Mouse (Mus musculus) left cerebral cortex, adult 18-20 months (tissue): ENCODE measurements around the gene Ntmt1. TPM values are rescaled to one million over a fixed set of nuclear protein-coding genes. Genes with fewer than 3 reads are reported as not detected.

ENCODE experiments used
- DNase-seq, 2 experiments: peaks; one replicate each; pipeline ENCODE4 v3.0.0; 2021 to 2022; ENCODE audit warnings: low spot score in 2 of 2, mixed read lengths in 1 of 2
- total RNA-seq, 2 experiments: library from RNA; stranded (reverse); gene quantifications; 2 replicates each; pipeline ENCODE4 v1.2.3; 2021

The Ntmt1 gene
- total RNA-seq, 2 experiments from 2014 or later: 32.9 to 34.1 TPM

DNA sequence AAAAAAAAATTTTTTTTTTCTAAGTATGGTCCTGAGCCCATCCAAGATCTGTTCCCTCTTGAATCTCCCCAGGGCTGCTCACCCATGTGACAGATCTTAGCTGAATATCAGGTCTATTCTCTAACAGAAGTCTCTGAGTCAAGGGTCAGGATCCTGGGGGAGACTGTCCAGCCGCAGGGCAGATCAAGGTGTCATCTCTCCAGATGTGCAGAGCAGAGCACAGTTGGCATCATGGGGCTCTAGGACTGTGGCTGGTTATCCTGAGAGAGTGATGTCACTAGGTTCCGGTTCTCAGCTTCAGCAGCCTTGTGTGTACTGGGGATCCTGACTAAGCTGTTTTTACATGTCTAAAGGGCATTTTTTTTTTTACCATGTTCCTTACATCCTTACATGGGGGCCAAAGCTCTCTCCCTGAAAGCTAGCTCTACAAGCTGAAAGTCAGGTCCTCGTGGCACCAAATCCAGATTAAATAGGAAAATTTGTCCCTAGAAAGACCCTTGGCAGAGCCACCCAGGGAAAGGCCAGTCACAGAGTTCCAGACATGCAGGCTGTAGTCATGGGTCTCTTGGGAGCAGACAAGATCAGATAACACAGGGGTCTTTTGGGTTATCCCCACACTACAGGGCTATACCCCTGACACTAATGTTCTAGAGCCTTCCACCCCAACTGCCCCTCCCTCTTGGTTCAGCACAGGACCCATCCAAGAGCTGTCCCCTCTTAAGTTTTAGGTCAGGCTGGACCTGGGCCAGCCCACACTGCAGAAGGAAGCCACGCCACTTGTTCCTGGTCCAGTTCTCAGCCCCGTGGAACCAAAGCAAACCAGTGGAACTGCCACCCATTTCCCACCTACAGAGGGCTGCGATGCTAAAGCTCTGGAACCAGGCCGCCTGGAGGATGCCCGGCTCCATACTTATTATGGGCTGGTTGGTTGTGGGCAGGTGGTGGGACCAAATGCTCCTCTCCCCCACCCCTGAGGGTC is 25.0 kb upstream of the Ntmt1 start:
- DNase-seq: no peak

DNA sequence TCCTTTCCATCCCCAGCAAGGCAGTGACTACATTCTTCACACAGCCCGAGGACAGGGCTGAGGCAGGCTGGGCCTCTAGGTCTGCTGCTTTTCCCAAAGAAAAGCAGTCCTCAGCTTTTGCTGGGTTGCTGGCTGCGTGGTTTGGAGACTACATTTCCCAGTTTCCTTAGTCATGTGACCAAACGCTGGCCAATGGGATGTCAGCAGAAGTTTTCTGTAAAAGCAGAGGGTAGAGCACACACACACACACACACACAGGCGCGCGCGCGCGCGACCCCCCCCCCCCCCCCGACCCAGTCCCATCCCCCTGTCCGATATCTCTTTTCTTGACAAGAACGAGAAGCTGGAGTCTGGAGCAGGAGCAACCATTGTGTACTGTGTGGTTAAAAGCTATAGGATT is 24.3 kb upstream of the Ntmt1 start:
- DNase-seq: peak; percentile 71 to 79

DNA sequence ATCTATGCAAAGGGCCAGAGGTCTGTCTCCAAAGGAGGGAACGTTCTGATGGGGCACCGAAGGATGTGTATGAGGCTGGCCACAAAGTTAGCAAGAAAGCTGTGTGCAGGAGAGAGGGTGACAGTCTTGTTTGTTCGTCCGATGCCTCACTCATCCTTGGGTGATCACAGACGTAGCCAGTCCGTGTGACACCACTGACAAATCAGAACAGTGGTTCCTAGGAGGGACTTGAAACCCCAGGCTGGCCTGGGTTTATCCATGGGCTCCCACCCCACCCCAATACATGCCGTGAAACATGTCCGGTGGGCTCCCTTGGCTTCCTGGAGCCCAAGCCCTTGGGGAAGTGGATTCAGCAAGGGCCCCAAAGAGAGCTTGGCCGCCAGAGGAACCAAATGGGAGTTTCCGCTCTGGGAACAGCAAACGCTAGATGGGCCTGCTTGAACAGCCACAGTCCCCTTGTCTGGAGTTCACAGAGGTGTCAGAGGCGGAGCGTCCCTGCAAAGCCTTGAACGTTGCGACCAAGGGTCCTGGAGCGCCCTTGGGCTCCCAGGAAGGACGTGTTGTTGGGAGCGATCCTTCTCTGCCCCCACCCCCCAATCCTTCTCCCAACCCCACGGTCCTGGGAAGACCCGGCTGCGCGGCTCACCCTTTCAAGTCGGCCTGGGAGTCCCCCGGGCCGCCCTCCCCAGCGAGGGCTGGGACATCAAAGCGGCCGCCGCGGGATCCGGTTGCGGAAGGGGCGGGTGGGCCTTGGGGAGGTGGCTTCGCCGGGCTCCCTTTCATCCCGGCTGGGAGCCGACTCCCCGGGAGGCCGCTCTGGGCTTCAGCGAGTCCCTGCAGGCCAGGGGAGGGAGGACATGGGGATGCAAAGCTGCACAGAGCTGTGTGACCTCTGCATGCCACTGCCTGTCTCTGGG is 23.3 kb upstream of the Ntmt1 start:
- DNase-seq: no peak

DNA sequence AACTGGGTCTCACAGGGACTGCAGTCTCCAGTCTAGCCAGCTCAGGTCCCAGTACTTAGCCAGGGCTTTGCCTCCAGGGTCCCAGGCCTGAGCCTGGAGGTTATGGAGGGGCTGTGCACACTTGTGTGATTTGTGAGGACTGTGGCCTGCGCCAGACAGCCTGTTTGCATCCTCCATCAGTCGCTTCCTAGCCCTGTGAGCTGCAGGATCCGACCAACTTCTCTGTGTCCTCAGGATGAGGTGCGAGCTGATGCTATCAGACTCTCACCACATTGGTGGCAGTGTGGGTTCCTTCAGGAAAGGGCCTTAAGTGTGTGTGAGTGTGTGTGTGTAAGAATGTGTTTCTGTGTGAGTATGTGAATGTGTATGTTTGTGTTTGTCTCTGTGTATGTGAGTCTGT is 20.2 kb upstream of the Ntmt1 start:
- no peak for DNase-seq

DNA sequence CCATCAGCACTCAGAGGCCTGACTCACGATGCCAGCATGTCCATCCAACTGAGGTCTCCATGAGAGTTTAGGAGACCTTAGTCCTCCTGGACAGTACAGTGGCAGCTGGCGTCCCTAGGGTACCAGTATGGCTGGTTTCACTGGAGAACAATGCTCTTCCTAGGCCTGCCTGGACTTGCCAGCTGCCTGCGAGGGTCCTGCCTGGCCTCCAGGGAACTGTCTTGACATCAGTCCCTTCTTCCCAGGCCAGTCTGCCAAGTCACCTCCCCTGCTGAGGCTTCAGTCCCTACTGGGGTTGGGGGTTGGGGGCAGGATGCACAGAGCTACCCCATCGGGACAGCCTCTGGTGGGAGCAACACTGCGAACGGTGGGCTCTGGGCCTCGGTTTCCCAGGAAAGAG is 15.6 kb upstream of the Ntmt1 start:
- no peak for DNase-seq

DNA sequence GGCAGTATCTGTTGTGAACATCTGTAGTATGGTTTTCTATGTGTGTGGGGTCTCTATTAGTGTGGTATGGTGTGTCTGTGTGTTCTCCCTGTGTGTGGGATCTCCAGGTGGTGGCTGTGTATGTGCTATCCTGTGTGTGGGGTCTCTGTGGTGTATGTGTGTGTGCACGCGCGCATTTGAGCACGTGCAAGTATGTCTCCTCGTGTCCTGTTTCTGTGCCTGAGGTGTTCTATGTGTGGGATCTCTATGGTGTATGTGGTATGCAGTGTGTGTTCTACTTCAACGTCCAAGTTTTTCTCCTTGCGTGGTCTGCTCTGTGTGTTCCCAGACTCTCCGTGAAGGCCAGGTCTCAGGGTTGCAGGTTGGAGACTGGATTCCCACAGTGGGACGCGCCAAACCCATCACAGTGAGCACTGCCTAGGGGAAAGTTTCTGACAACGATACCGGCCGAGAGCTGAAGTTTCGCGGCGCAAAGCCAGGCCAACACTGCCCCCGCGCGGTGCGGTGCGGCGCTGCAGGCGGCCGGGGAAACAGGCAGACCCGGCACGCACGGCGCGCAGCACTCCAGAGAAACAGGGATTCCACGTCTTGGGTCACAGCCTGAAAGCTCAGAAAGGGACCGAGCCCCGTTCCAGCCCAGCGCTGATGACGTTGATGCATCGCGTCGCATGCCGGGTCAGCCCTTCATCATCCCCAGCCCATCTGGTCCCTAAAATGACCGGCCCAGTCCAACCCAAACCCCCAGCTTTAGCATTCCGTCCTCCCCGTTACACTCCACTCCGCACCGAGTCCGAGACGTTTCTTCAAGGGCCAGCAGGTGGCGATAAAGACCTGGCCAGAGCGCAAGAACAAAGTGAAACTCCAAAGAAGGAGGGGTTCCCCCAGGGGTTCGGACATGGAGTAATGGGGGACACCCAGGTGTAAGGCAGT is 13.2 kb upstream of the Ntmt1 start:
- DNase-seq: peak; percentile 98 to 99

DNA sequence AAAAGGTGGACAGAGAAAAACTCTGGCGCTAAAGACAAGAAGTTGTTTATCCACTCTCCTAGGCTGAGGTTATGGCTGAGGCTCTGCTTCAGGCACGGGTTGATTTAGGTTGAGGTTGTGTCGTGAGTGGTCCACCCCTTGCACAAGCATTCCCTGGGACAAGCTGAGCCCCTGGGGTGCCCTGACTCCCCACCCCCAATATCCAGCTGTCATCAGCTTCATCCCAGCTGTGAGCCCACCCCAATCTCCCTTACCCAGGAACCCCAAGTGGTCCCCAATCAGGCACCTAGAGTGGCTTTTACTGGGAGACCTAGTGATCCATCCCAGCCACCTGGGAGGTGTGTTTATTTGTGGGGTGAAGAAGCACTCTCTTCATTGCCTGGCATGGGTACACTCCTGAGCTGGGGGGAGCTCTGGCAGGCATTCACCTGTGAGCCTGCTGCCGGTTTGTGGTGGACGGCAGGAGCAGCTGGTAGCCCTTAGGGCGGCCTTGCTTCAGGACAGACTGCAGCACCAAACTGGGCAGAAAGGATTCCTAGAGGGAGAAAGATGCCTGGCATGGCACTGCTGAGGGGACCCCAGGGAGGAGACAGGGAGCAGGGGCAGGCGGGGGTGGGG is 12.2 kb upstream of the Ntmt1 start:
- DNase-seq: no peak

DNA sequence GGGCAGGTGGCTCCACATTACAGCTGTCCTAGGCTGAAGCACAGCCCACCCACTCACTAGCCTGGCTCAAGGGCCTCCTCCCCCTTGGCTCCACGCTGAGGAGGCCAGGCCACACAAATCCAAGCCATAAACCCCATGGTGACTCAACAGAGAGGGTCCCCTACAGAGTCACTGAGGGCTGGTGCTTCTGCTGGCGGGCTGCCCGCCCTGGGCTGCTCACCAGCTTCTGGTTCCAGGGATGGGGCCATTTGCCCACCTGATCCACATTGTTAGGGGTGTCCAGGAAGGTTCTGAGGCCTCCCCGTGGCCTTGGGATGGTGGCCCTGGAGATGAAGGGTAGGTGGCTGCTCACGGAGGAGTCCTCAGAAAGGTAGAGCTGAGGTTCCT is 11.7 kb upstream of the Ntmt1 start:
- DNase-seq: no peak

DNA sequence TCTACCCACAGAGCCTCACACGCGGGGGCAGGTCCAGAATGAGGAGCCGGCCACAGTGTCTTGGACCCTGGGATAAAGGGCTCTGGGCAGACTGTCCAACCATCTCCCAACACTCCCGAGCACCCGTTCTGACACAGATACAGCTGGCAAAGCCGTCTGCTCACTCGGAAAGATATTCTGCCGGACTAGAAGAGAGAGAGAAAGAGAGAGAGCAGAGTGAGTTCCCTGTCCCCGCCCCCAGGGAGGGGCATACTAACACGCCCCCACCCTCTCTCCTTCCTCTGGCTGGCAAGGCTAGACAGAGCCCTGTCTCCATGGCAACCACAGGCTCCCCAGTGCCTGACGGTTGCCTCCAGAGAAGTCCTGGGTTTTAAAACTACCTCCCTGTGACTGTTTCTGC is 11.2 kb upstream of the Ntmt1 start:
- DNase-seq: peak; percentile 87 to 89

DNA sequence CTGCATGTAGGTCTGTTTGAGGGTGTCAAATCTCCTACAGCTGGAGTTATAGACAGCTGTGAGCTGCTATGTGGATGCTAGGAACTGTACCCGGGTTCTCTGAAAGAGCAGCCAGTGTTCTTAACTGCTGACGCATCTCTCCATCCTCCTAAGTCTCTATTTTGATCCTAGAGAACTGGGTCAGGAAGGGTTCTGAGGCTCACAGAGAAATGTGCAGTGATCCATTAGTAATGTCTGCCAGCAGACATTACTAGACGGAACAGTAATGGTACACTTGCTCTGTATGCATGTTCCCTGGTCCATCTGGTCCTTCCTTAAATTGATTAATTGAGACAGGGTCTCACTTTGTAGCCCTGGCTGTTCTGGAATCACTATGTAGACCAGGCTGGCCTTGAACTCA is 8.2 kb upstream of the Ntmt1 start:
- DNase-seq: no peak

DNA sequence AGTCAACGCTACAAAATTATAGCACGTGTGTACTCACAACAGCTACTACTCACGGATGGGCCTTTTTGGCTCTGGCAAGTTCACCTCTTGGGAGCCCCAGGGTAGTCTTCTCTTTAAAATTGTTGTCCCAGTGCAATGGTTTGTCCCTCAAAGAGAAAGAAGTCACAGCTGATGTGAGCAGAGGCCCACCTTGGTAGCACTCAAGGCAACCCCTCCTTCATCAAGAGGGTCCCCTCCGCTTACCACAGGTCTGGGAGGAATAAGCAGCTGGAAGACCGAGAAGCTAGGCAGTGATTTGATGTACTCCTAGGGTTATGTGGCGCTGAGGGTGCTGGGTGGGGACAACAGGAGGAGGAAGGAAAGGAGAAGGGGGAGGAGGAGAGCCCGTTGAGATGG is 7.0 kb upstream of the Ntmt1 start:
- DNase-seq: no peak

DNA sequence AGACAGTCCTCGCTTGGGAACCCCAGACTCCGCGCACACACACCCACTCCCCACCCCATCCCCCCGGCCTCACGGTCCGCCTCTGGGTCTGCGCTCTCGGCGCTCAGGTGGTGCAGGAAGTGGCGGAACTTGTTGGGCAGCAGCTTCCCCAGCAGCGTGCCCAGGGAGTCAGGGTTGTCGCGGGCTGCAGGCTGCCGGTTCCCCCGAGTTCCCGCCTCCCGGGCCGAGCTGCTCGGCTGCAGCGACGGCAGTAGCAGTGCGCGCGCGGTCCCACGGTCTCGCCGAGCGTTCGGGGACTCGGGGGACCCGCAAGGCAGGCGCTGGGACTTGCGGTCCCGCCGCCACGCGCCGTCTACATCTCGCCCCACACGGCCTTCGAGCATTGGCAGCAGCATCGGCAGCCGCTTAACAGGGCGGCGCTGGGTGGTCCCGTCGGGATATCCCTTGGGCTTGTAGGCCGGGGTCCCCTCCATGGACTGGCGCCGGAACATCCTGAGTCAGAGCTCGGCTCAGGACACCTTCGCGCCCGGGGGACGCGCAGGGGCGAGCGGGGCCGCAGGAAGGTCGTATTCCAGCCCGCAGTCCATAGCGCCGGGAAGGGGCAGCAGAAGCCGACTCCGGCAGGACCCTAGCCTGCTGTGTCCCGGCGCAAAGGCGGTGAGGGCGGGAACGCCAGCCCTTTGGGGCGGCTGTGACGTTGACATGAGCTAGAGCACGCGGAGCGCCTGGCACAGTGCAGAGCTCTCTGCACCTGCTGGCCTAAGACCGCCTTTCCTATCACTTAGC is 6.4 kb upstream of the Ntmt1 start:
- DNase-seq: peak; percentile 33 to 40

DNA sequence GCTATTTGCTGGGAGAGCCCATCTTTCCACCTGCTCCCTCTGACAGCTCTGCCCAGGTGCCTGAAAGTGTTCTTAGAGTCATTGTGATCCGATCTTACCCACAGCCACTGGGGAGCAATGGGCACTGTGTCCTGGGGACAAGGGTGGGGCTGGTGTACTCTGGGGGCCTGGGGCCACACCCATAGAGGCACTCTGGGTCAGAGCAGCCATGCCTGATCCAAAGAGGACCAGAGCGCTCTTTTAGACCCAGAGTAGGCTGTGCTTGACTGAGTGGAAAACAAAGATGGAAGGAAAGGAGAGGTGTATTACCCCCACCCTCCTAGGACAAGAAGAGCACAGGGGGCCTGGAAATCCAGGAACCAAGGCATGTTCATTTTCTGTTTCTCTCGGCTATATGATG is 4.0 kb upstream of the Ntmt1 start, which contains the start of gene 1700001O22Rik:
Gene 1700001O22Rik (minus strand): TSS at position 58 of the 400 bp plus-strand sequence.
- DNase-seq: no peak

DNA sequence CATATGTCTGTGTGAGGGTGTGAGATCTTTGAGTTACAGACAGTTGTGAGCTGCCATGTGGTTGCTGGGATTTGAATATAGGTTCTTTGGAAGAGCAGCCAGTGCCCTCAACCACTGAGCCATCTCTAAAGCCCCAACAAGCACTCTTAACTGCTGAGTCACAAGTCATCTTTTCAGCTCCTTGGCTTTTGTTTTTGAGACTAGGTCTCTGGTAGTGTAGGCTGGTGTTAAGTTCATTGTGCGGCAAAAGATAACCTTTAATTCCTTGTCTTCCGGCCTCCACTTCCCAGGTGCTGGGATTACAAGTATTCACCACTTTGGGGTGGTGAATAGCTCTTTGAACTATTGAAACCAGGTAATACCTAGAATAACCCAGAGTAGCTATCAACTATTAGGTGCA is 1.6 kb upstream of the Ntmt1 start:
- DNase-seq: no peak

DNA sequence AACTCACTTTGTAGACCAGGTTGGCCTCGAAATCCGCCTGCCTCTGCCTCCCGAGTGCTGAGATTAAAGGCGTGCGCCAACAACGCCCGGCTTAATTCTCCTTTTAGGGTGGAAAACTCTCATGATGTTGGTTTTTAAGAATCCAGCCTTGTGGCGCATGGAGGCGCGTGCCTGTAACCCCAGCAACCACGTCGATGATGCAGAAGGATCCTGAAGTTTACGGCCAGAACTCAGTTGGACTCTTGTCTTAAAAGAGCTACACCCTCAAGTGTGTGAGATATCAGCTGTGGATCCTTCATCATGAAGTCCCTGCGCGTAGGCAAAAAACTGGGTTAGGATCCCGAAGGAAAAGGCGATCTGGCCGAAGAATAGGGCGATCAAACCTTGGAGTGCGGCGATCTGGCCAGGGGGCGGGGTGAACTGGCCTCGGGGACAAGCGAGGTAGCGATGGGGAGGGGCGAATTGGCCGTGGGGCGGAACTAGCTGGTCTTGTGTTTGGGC is 429 bp upstream of the Ntmt1 start:
- DNase-seq: no peak

DNA sequence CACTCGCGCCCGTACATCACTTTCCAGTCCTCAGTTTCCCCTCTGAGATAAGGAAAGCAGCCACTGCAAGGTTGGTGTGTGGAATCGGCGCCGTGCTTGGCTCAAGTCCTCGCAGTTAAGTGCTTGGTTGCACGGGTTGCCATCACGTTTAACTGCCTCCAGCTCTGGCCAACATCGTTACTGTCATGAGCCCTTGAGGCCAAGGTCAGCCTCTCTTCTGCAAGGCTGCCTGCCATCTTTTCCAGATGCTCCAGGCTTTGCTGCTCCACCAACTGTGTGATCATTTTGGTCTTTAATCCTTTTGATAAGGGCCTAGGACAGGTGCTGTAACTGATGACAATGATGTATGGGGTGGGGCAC is 650 bp downstream of the Ntmt1 start:
- DNase-seq: no peak

DNA sequence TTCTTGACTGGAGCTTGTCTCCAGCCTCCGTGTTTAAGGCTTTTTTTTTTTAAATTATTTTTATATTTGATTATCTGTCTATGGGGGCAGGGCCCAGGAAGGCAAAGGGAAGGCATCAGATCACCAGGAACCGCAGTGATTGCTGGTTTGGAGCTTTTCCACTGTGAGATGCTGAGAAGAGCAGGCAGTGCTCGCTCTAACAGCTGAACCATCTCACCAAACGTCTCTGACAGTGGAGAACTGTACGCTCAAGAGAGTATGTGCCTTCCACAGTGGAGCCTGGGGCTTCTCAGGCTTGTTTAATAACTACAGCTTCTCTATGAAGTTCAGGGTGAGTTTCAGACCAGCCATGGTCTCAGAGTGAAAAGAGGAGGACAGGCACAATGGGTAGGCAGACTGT is 1.9 kb downstream of the Ntmt1 start:
- DNase-seq: no peak

DNA sequence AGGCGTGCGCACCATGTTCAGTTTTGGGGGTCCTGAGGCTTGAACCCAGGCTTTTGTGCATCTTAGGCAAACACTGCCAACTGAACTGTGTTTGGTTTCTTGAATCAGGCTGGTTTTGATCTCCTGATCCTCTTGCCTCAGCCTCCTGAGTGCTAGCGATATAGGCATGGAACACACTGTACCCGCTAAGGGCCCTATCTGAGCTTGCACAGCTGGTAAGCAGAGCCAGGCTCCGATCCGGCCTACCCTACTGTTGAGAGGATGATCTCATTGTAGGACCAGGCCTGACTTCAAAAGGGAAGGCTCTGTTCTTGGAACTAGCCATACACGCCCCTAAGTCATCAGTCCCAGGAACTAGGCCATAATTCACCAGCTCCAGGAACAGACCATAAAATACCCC is 2.9 kb downstream of the Ntmt1 start:
- no peak for DNase-seq

DNA sequence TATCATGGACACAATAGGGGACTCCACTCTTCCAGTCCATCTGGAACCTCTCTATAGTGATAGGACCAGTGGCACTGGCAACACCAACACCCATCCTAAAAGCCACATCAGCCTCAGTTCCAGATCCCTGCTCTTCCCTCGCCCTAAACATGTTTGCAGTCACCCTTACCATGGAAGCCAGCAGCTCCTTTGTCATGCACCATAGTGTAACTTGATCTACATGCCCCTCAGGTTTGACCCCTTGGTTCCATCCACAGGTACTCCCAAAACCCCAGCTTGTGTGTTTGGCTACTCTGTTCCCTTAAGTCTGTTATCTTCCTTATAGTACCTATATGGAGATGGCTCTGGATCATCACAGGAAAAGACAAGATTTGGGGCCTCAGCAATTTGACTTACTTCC is 8.8 kb downstream of the Ntmt1 start:
- DNase-seq: no peak

DNA sequence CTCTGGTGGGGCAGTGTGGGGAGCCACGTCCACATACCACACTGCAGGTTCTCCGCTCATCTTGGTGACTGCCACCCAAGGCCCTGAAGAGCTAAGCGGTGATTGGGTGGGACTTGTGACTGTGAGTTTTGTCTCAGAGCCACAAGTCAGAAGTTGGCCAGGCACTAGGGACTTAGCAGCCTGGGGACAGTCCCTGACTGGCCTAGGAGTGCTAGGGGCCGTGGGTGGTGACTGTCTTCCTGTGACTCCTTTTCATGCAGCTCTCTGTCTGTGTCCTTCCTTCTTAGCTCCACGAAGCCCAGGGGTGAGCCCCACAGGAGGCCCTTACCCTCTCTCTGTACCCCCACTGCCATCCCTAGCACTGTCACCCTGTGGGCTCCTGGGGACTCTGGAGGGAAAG is 12.2 kb downstream of the Ntmt1 start:
- DNase-seq: no peak
